Mouse (Mus musculus): Measurements from ENCODE around the gene Ptgs1. TPM values are rescaled to one million over a fixed set of nuclear protein-coding genes. Genes with fewer than 3 reads are reported as not detected.

Ptgs1 gene
- polyA plus RNA-seq, 1 experiment from 2014 or later = 3.7 TPM

- ATAC-seq (peak; percentile 59), DNase-seq (ENCODE audit: low spot score) (no peak)
- H3K36me3 ChIP-seq (ENCODE audit: control insufficient read depth, insufficient read depth, low read length) = no peaks in the 10 kb centered on the region
- H3K4me2 ChIP-seq (ENCODE audit: low read length) = peak overlapping the region; percentile 31; the same call in 1 of the 2 replicates
- peaks cover 10% of the 10 kb centered on the region; the same call in 1 of the 2 replicates for H3K4me1 ChIP-seq (ENCODE audit: control insufficient read depth, insufficient read depth, low read length)
- peaks cover 13% of the 10 kb centered on the region for H3K27me3 ChIP-seq (replicated peaks; ENCODE audit: control insufficient read depth, insufficient read depth, low read length)
- peak overlapping the region; percentile 25; the same call in 1 of the 2 replicates for H3K9ac ChIP-seq (ENCODE audit: low read length)
- H3K27ac ChIP-seq (ENCODE audit: low read depth, low read length) = peak overlapping the region; percentile 35
- H3K4me3 ChIP-seq (ENCODE audit: low read depth, low read length) = no peak overlapping the region
- WGBS = 11% methylated on average over 20 of the region's 20 CpGs
- H3K9me3 ChIP-seq (replicated peaks; ENCODE audit: control insufficient read depth, low read length) = no peaks in the 10 kb centered on the region
These were observed 32.0 kb upstream of the Ptgs1 start for GRCm38 (mm10) chr2:36197919-36198881.

GRCm38 (mm10) chr2:36198882-36199262 lies 31.4 kb upstream of the Ptgs1 start:
- DNase-seq (ENCODE audit: low spot score) (no peak), ATAC-seq (no peak)
- Histone ChIP-seq H3K4me2 (ENCODE audit: low read length) (peak overlapping the region; percentile 31; the same call in 1 of the 2 replicates), H3K4me3 (ENCODE audit: low read depth, low read length) (no peak overlapping the region), H3K9ac (ENCODE audit: low read length) (peak overlapping the region; percentile 25; the same call in 1 of the 2 replicates), H3K9me3 (replicated peaks; ENCODE audit: control insufficient read depth, low read length) (no peaks in the 10 kb centered on the region), H3K27me3 (replicated peaks; ENCODE audit: control insufficient read depth, insufficient read depth, low read length) (peaks cover 13% of the 10 kb centered on the region), H3K4me1 (ENCODE audit: control insufficient read depth, insufficient read depth, low read length) (peaks cover 13% of the 10 kb centered on the region; the same call in 1 of the 2 replicates), H3K36me3 (ENCODE audit: control insufficient read depth, insufficient read depth, low read length) (no peaks in the 10 kb centered on the region), H3K27ac (ENCODE audit: low read depth, low read length) (peak overlapping the region; percentile 35; the same call in 1 of the 2 replicates)
- WGBS = 7% methylated on average over 3 of the region's 3 CpGs

- DNase-seq (ENCODE audit: low spot score) = no peak
- Histone ChIP-seq H3K4me3 (ENCODE audit: low read depth, low read length) (no peak overlapping the region), H3K27ac (ENCODE audit: low read depth, low read length) (no peak overlapping the region), H3K36me3 (ENCODE audit: control insufficient read depth, insufficient read depth, low read length) (no peaks in the 10 kb centered on the region), H3K9ac (ENCODE audit: low read length) (no peak overlapping the region), H3K9me3 (replicated peaks; ENCODE audit: control insufficient read depth, low read length) (no peaks in the 10 kb centered on the region), H3K4me1 (ENCODE audit: control insufficient read depth, insufficient read depth, low read length) (peaks cover 13% of the 10 kb centered on the region; the same call in 1 of the 2 replicates), H3K4me2 (ENCODE audit: low read length) (no peak overlapping the region), H3K27me3 (replicated peaks; ENCODE audit: control insufficient read depth, insufficient read depth, low read length) (peaks cover 13% of the 10 kb centered on the region)
- WGBS = 84% methylated on average over 2 of the region's 2 CpGs
- ATAC-seq = no peak
These were observed 29.4 kb upstream of the Ptgs1 start for GRCm38 (mm10) chr2:36200813-36201212.

- H3K27me3 ChIP-seq (replicated peaks; ENCODE audit: control insufficient read depth, insufficient read depth, low read length) = peaks cover 13% of the 10 kb centered on the region
- peaks cover 13% of the 10 kb centered on the region; the same call in 1 of the 2 replicates for H3K4me1 ChIP-seq (ENCODE audit: control insufficient read depth, insufficient read depth, low read length)
- no peak for ATAC-seq
- DNase-seq (ENCODE audit: low spot score) = no peak
- WGBS = 20% methylated on average over 18 of the region's 18 CpGs
- H3K27ac ChIP-seq (ENCODE audit: low read depth, low read length) = peak overlapping the region; percentile 76
- no peaks in the 10 kb centered on the region for H3K9me3 ChIP-seq (replicated peaks; ENCODE audit: control insufficient read depth, low read length)
- H3K36me3 ChIP-seq (ENCODE audit: control insufficient read depth, insufficient read depth, low read length) = no peaks in the 10 kb centered on the region
- H3K4me2 ChIP-seq (ENCODE audit: low read length) = peak overlapping the region; percentile 86
- peak overlapping the region; percentile 61; the same call in 1 of the 2 replicates for H3K9ac ChIP-seq (ENCODE audit: low read length)
- peak overlapping the region; percentile 35; the same call in 1 of the 2 replicates for H3K4me3 ChIP-seq (ENCODE audit: low read depth, low read length)
These were observed 28.2 kb upstream of the Ptgs1 start for GRCm38 (mm10) chr2:36201756-36202610.

GRCm38 (mm10) chr2:36202611-36202880 lies 27.7 kb upstream of the Ptgs1 start:
- peaks cover 13% of the 10 kb centered on the region for H3K27me3 ChIP-seq (replicated peaks; ENCODE audit: control insufficient read depth, insufficient read depth, low read length)
- H3K27ac ChIP-seq (ENCODE audit: low read depth, low read length) = peak overlapping the region; percentile 76
- H3K4me3 ChIP-seq (ENCODE audit: low read depth, low read length) = peak overlapping the region; percentile 35
- ATAC-seq = no peak
- no peaks in the 10 kb centered on the region for H3K9me3 ChIP-seq (replicated peaks; ENCODE audit: control insufficient read depth, low read length)
- peak overlapping the region; percentile 86 for H3K4me2 ChIP-seq (ENCODE audit: low read length)
- DNase-seq (ENCODE audit: low spot score) = no peak
- H3K36me3 ChIP-seq (ENCODE audit: control insufficient read depth, insufficient read depth, low read length) = no peaks in the 10 kb centered on the region
- WGBS = 18% methylated on average over 5 of the region's 5 CpGs
- H3K4me1 ChIP-seq (ENCODE audit: control insufficient read depth, insufficient read depth, low read length) = peaks cover 13% of the 10 kb centered on the region; the same call in 1 of the 2 replicates
- peak overlapping the region; percentile 61 for H3K9ac ChIP-seq (ENCODE audit: low read length)

- Histone ChIP-seq H3K9me3 (replicated peaks; ENCODE audit: control insufficient read depth, low read length) (no peaks in the 10 kb centered on the region), H3K4me2 (ENCODE audit: low read length) (peak overlapping the region; percentile 86), H3K9ac (ENCODE audit: low read length) (peak overlapping the region; percentile 61), H3K4me3 (ENCODE audit: low read depth, low read length) (peak overlapping the region; percentile 35), H3K36me3 (ENCODE audit: control insufficient read depth, insufficient read depth, low read length) (no peaks in the 10 kb centered on the region), H3K27ac (ENCODE audit: low read depth, low read length) (peak overlapping the region; percentile 76), H3K4me1 (ENCODE audit: control insufficient read depth, insufficient read depth, low read length) (peaks cover 13% of the 10 kb centered on the region; the same call in 1 of the 2 replicates), H3K27me3 (replicated peaks; ENCODE audit: control insufficient read depth, insufficient read depth, low read length) (peaks cover 13% of the 10 kb centered on the region)
- DNase-seq (ENCODE audit: low spot score) (peak; percentile 83), ATAC-seq (peak; percentile 87)
- under 1% methylated on average over 39 of the region's 39 CpGs for WGBS
These were observed 27.0 kb upstream of the Ptgs1 start for GRCm38 (mm10) chr2:36203011-36203825.

- WGBS = 56% methylated on average over 4 of the region's 4 CpGs
These were observed 25.6 kb upstream of the Ptgs1 start for GRCm38 (mm10) chr2:36204595-36204994.

GRCm38 (mm10) chr2:36207071-36207470 lies 23.2 kb upstream of the Ptgs1 start:
- Histone ChIP-seq H3K27me3 (replicated peaks; ENCODE audit: control insufficient read depth, insufficient read depth, low read length) (peaks cover 24% of the 10 kb centered on the region), H3K9ac (ENCODE audit: low read length) (no peak overlapping the region), H3K4me3 (ENCODE audit: low read depth, low read length) (no peak overlapping the region), H3K4me2 (ENCODE audit: low read length) (no peak overlapping the region), H3K4me1 (ENCODE audit: control insufficient read depth, insufficient read depth, low read length) (peaks cover 6% of the 10 kb centered on the region; the same call in 1 of the 2 replicates), H3K36me3 (ENCODE audit: control insufficient read depth, insufficient read depth, low read length) (no peaks in the 10 kb centered on the region), H3K9me3 (replicated peaks; ENCODE audit: control insufficient read depth, low read length) (no peaks in the 10 kb centered on the region), H3K27ac (ENCODE audit: low read depth, low read length) (no peak overlapping the region)
- ATAC-seq (no peak), DNase-seq (ENCODE audit: low spot score) (no peak)
- 63% methylated on average over 11 of the region's 11 CpGs for WGBS

More at GRCm38 (mm10) chr2:36204595-36204994, 25.6 kb upstream of the Ptgs1 start:
- peaks cover 6% of the 10 kb centered on the region; the same call in 1 of the 2 replicates for H3K4me1 ChIP-seq (ENCODE audit: control insufficient read depth, insufficient read depth, low read length)
- H3K4me3 ChIP-seq (ENCODE audit: low read depth, low read length) = no peak overlapping the region
- no peak overlapping the region; the same call in 1 of the 2 replicates for H3K4me2 ChIP-seq (ENCODE audit: low read length)
- DNase-seq (ENCODE audit: low spot score) (no peak), ATAC-seq (no peak)
- H3K27ac ChIP-seq (ENCODE audit: low read depth, low read length) = no peak overlapping the region
- no peak overlapping the region for H3K9ac ChIP-seq (ENCODE audit: low read length)
- H3K27me3 ChIP-seq (replicated peaks; ENCODE audit: control insufficient read depth, insufficient read depth, low read length) = peaks cover 13% of the 10 kb centered on the region
- H3K9me3 ChIP-seq (replicated peaks; ENCODE audit: control insufficient read depth, low read length) = no peaks in the 10 kb centered on the region
- no peaks in the 10 kb centered on the region for H3K36me3 ChIP-seq (ENCODE audit: control insufficient read depth, insufficient read depth, low read length)

Measured in forebrain, embryonic 14.5 days (tissue).